Mouse (Mus musculus) limb, embryonic 12.5 days (tissue): ENCODE data around the gene Nek7. TPM values are rescaled to one million over a fixed set of nuclear protein-coding genes. Genes with fewer than 3 reads are reported as not detected.

Experiments
- ATAC-seq: fragments of 200-750 bp; cut with Nextera tagmentation; 2 replicates; pipeline ENCODE4 v1.8.0; 2017; ENCODE audit warnings: low read depth, moderate TSS enrichment; ENCODE audit not compliant: insufficient number of reproducible peaks, insufficient read depth, low FRiP score, low TSS enrichment
- H3K27ac ChIP-seq: fragments of 300-500 bp; sonication (generic); 2 replicates; pipeline ENCODE4 v1.5.1; 2016; ENCODE audit warnings: mild to moderate bottlenecking, moderate library complexity
- H3K27me3 ChIP-seq: fragments of 300-500 bp; sonication (generic); 2 replicates; pipeline ENCODE4 v1.6.1; 2016; ENCODE audit warnings: mild to moderate bottlenecking, moderate library complexity
- H3K36me3 ChIP-seq: fragments of 300-500 bp; sonication (generic); 2 replicates; pipeline ENCODE4 v1.6.1; 2016; ENCODE audit warnings: mild to moderate bottlenecking, moderate library complexity
- H3K4me1 ChIP-seq: fragments of 300-500 bp; sonication (generic); replicated peaks from 2 replicates; pipeline ENCODE4 v1.6.1; 2016
- H3K4me2 ChIP-seq: fragments of 300-500 bp; sonication (generic); 2 replicates; pipeline ENCODE4 v1.6.1; 2016; ENCODE audit warnings: mild to moderate bottlenecking, moderate library complexity
- H3K4me3 ChIP-seq: fragments of 300-500 bp; sonication (generic); replicated peaks from 2 replicates; pipeline ENCODE4 v1.5.1; 2016; ENCODE audit warnings: mild to moderate bottlenecking
- H3K9ac ChIP-seq: fragments of 300-500 bp; sonication (generic); replicated peaks from 2 replicates; pipeline ENCODE4 v1.6.1; 2016; ENCODE audit warnings: mild to moderate bottlenecking, moderate library complexity
- H3K9me3 ChIP-seq: fragments of 300-500 bp; sonication (generic); 2 replicates; pipeline ENCODE4 v1.6.1; 2016; ENCODE audit warnings: mild to moderate bottlenecking, moderate library complexity
- WGBS: fragments of 180-500 bp; shearing (Covaris S2); methylation state at CpG from one replicate; pipeline ENCODE4 v1.1.7; 2016; 5-methylcytosine and 5-hydroxymethylcytosine counted together
- polyA plus RNA-seq: library from polyadenylated mRNA; unstranded; fragments of >200 nt; fragmentation: Nextera tagmentation; extraction: Ambion mirVana; gene quantifications from 2 replicates; pipeline ENCODE4 v1.2.1, GENCODE M21; 2016

The Nek7 gene
- polyA plus RNA-seq, 1 experiment from 2014 or later: 47.2 TPM

DNA sequence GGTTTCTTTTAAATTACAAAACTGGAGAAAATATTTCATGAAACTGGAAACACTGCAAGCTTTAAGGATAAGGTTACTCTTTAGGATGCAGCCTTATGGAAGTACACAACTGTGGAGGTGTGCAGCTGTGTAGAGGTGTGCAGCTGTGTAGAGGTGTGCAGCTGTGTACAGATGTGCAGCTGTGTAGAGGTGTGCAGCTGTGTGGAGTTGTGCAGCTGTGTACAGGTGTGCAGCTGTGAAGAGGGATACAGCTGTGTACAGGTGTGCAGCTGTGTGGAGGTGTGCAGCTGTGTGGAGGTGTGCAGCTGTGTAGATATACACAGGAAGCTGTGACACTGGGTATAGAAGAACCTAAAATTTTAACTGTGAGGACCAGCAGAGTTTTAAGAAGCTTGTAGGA lies 81.7 kb downstream of the Nek7 start:
- H3K27me3 ChIP-seq: no peaks in the 10 kb centered on the region
- no peak overlapping the region for H3K4me2 ChIP-seq
- peak; percentile 59; the same call in 1 of the 2 replicates for ATAC-seq
- no peak overlapping the region for H3K9ac ChIP-seq
- H3K9me3 ChIP-seq: no peaks in the 10 kb centered on the region
- no peak overlapping the region for H3K27ac ChIP-seq
- H3K4me1 ChIP-seq: peaks cover 29% of the 10 kb centered on the region
- no peaks in the 10 kb centered on the region for H3K36me3 ChIP-seq
- no peak overlapping the region for H3K4me3 ChIP-seq

- Histone ChIP-seq H3K9me3 (no peaks in the 10 kb centered on the region), H3K27me3 (no peaks in the 10 kb centered on the region), H3K4me1 (peaks cover 20% of the 10 kb centered on the region; the same call in 1 of the 2 replicates), H3K4me3 (no peak overlapping the region), H3K4me2 (no peak overlapping the region), H3K27ac (no peak overlapping the region), H3K9ac (no peak overlapping the region), H3K36me3 (peaks cover 10% of the 10 kb centered on the region; the same call in 1 of the 2 replicates)
- 55% methylated on average over 16 of the region's 16 CpGs for WGBS
- ATAC-seq: no peak
These were observed 84.0 kb downstream of the Nek7 start for GRCm38 (mm10) chr1:138535758-138536574.

DNA sequence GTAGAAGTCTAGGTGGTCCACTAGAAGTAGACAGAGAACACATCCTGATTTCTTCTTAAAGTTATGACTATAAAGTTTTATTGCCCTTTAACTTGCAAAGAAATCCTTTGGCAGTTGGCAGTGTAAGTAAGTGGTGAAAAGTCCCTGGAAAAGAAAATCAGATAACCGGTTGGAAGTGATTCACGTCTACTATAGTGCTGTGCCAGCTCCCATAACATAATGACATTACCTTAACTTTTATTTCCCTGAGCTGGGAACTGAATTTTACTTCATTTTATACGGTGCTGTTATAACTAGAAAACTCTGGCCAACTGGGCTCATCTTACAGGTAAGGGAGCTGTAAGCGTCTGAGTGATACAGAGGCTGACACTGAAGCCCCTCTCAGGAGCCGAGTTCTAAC lies 89.3 kb downstream of the Nek7 start:
- 65% methylated on average over 5 of the region's 5 CpGs for WGBS
- Histone ChIP-seq H3K4me2 (no peak overlapping the region), H3K4me3 (no peak overlapping the region), H3K27ac (no peak overlapping the region), H3K27me3 (no peaks in the 10 kb centered on the region), H3K36me3 (peaks cover 10% of the 10 kb centered on the region; the same call in 1 of the 2 replicates), H3K9me3 (no peaks in the 10 kb centered on the region), H3K4me1 (peaks cover 3% of the 10 kb centered on the region; the same call in 1 of the 2 replicates), H3K9ac (no peak overlapping the region)
- no peak for ATAC-seq

GRCm38 (mm10) chr1:138523962-138524361 lies 96.0 kb downstream of the Nek7 start:
- no peak overlapping the region for H3K4me3 ChIP-seq
- H3K4me1 ChIP-seq: peaks cover 10% of the 10 kb centered on the region
- H3K27me3 ChIP-seq: no peaks in the 10 kb centered on the region
- no peak; the same call in 1 of the 2 replicates for ATAC-seq
- H3K4me2 ChIP-seq: no peak overlapping the region
- H3K27ac ChIP-seq: no peak overlapping the region; the same call in 1 of the 2 replicates
- WGBS: 14% methylated on average over 6 of the region's 6 CpGs
- H3K9ac ChIP-seq: no peak overlapping the region
- peaks cover 4% of the 10 kb centered on the region; the same call in 1 of the 2 replicates for H3K36me3 ChIP-seq
- no peaks in the 10 kb centered on the region for H3K9me3 ChIP-seq

DNA sequence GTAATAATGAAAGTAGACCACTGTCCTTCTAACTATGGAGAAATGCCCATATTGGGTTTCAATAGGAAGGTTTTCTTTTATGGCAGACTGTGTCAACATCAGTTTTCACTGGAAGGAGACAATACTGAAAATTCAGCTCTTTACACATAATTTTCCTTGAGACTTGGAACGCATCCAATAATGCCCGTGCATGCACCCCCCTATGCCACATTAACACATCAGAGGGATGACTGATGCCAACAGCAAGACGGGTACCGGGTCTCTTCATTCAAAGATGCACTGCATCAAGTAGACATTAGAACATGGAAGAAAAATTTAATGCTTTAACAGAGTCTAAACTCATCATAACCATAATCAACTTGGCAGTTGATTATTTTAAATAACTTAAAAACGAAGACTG lies 101.7 kb downstream of the Nek7 start:
- ATAC-seq: no peak
- Histone ChIP-seq H3K9me3 (no peaks in the 10 kb centered on the region), H3K4me1 (peaks cover 24% of the 10 kb centered on the region), H3K36me3 (no peaks in the 10 kb centered on the region), H3K4me3 (no peak overlapping the region), H3K9ac (no peak overlapping the region), H3K27me3 (no peaks in the 10 kb centered on the region), H3K4me2 (no peak overlapping the region), H3K27ac (no peak overlapping the region)
- 82% methylated on average over 5 of the region's 5 CpGs for WGBS

DNA sequence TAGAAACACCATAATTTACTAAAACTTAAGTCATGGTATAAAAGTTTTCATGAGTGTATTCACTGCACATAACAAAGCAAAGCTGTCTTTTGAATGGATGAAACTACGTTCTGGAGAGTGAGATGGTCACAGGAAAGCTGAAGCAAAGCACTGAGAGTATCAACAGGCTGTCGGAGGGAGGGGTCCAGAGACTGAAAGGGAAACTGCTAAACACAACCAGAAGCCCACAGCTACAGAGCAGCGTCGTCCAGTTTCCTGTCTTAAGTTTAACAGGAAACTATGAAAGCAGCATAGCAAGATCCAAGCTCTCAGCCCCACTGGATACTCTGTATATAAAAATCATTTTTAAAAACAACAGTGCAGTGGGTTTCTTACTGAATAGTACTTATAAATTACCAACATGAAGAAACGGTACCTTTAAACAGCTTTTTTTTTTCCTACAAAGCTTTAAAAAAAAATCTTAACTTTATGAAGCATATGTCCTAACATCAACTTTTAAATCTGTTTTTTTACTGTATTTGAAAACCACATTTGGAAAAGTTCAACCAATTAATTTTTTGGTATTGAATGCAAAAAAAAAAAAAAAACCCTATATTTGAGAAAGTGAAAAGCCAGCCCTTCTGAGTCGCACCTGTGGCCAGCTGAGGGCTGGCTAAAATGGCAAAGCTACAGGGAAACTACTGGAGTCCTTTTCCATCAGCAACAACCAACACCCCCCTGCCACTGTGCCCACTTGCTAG lies 102.4 kb downstream of the Nek7 start:
- Histone ChIP-seq H3K9ac (no peak overlapping the region), H3K9me3 (no peaks in the 10 kb centered on the region), H3K27me3 (no peaks in the 10 kb centered on the region), H3K4me1 (peaks cover 24% of the 10 kb centered on the region), H3K4me2 (0 out of 2 replicates have a peak overlapping the region, but pooled peaks have one; percentile 20), H3K36me3 (no peaks in the 10 kb centered on the region), H3K27ac (0 out of 2 replicates have a peak overlapping the region, but pooled peaks have one; percentile 23), H3K4me3 (no peak overlapping the region)
- no peak for ATAC-seq
- WGBS: 31% methylated on average over 6 of the region's 6 CpGs

- Histone ChIP-seq H3K27ac (no peak overlapping the region), H3K36me3 (no peaks in the 10 kb centered on the region), H3K4me1 (peaks cover 29% of the 10 kb centered on the region), H3K4me2 (0 out of 2 replicates have a peak overlapping the region, but pooled peaks have one; percentile 20), H3K9ac (no peak overlapping the region), H3K27me3 (no peaks in the 10 kb centered on the region), H3K9me3 (no peaks in the 10 kb centered on the region), H3K4me3 (no peak overlapping the region)
- 65% methylated on average over 2 of the region's 2 CpGs for WGBS
- no peak for ATAC-seq
These were observed 103.0 kb downstream of the Nek7 start for GRCm38 (mm10) chr1:138516946-138517345.

- Histone ChIP-seq H3K9ac (no peak overlapping the region), H3K4me2 (no peak overlapping the region), H3K36me3 (no peaks in the 10 kb centered on the region), H3K27me3 (no peaks in the 10 kb centered on the region), H3K27ac (no peak overlapping the region), H3K4me1 (peaks cover 37% of the 10 kb centered on the region), H3K9me3 (no peaks in the 10 kb centered on the region), H3K4me3 (no peak overlapping the region)
- 68% methylated on average over 9 of the region's 9 CpGs for WGBS
- no peak for ATAC-seq
These were observed 104.6 kb downstream of the Nek7 start for GRCm38 (mm10) chr1:138515362-138515761.

DNA sequence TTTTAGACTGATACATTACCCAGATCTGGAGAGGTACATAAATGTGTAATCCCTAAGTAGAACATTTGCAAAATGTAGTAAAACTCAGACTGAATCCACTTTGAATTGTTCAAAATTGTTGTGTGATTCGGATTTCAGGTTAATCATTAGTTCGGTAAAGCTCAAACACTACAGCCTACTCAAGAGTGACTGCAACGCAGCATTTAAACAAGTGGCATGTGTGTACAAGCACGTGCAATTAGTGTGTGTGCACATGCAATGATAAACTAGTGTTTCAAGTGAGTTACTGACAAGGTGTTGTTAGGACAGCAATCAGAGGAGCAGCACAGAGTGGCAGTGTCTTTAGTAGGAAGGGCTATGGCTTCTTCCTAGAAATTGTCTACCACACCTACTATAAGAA lies 106.0 kb downstream of the Nek7 start:
- no peak for ATAC-seq
- Histone ChIP-seq H3K36me3 (no peaks in the 10 kb centered on the region), H3K27me3 (no peaks in the 10 kb centered on the region), H3K9me3 (no peaks in the 10 kb centered on the region), H3K4me1 (peaks cover 40% of the 10 kb centered on the region), H3K4me2 (no peak overlapping the region), H3K4me3 (no peak overlapping the region), H3K27ac (no peak overlapping the region), H3K9ac (no peak overlapping the region)
- 69% methylated on average over 4 of the region's 4 CpGs for WGBS

- 55% methylated on average over 4 of the region's 4 CpGs for WGBS
These were observed 109.4 kb downstream of the Nek7 start for GRCm38 (mm10) chr1:138510566-138510965.

GRCm38 (mm10) chr1:138507446-138508043 lies 112.4 kb downstream of the Nek7 start:
- H3K4me2 ChIP-seq: no peak overlapping the region
- no peaks in the 10 kb centered on the region for H3K27me3 ChIP-seq
- 73% methylated on average over 13 of the region's 13 CpGs for WGBS
- H3K9me3 ChIP-seq: no peaks in the 10 kb centered on the region
- no peak overlapping the region for H3K4me3 ChIP-seq
- no peak overlapping the region for H3K9ac ChIP-seq
- H3K27ac ChIP-seq: no peak overlapping the region
- H3K36me3 ChIP-seq: no peaks in the 10 kb centered on the region
- peaks cover 44% of the 10 kb centered on the region for H3K4me1 ChIP-seq
- no peak for ATAC-seq

More at GRCm38 (mm10) chr1:138510566-138510965, 109.4 kb downstream of the Nek7 start:
- ATAC-seq: no peak
- Histone ChIP-seq H3K27ac (no peak overlapping the region), H3K4me3 (no peak overlapping the region), H3K4me2 (no peak overlapping the region), H3K27me3 (no peaks in the 10 kb centered on the region), H3K36me3 (no peaks in the 10 kb centered on the region), H3K9me3 (no peaks in the 10 kb centered on the region), H3K9ac (no peak overlapping the region), H3K4me1 (peaks cover 35% of the 10 kb centered on the region)
